Mouse (Mus musculus) embryonic facial prominence, embryonic 14.5 days (tissue): ENCODE data around the gene Bend3. TPM values are rescaled to one million over a fixed set of nuclear protein-coding genes. Genes with fewer than 3 reads are reported as not detected.
"Not testable (repeated sequence)": the region's sequence is repeated elsewhere in the genome, so short reads cannot be mapped to it uniquely, and the experiment has no call there.

Experiments used
- ATAC-seq: fragments of 200-750 bp; cut with Nextera tagmentation; 2 replicates; pipeline ENCODE4 v1.8.0; 2017; ENCODE audit warnings: low read depth, moderate number of reproducible peaks, moderate TSS enrichment
- DNase-seq: peaks from one replicate; pipeline ENCODE4 v3.0.0-alpha.2; 2015; ENCODE audit warnings: low spot score
- H3K27ac ChIP-seq: fragments of 300-500 bp; sonication (generic); replicated peaks from 2 replicates; pipeline ENCODE4 v1.5.1; 2014; ENCODE audit warnings: low read depth, mild to moderate bottlenecking, low read length, moderate library complexity
- H3K27me3 ChIP-seq: fragments of 300-500 bp; sonication (generic); replicated peaks from 2 replicates; pipeline ENCODE4 v1.6.1; 2014; ENCODE audit warnings: low read length; ENCODE audit not compliant: control insufficient read depth, insufficient read depth
- H3K36me3 ChIP-seq: fragments of 300-500 bp; sonication (generic); 2 replicates; pipeline ENCODE4 v1.6.1; 2014; ENCODE audit warnings: low read length, mixed read lengths; ENCODE audit not compliant: control insufficient read depth, insufficient read depth
- H3K4me1 ChIP-seq: fragments of 300-500 bp; sonication (generic); 2 replicates; pipeline ENCODE4 v1.6.1; 2014; ENCODE audit warnings: antibody characterized with exemption, low read length; ENCODE audit not compliant: control insufficient read depth, insufficient read depth
- H3K4me2 ChIP-seq: fragments of 300-500 bp; sonication (generic); 2 replicates; pipeline ENCODE4 v1.6.1; 2014; ENCODE audit warnings: low read depth, mild to moderate bottlenecking, low read length, moderate library complexity, mixed read lengths
- H3K4me3 ChIP-seq: fragments of 300-500 bp; sonication (generic); 2 replicates; pipeline ENCODE4 v1.5.1; 2014; ENCODE audit warnings: low read depth, mild to moderate bottlenecking, low read length
- H3K9ac ChIP-seq: fragments of 300-500 bp; sonication (generic); 2 replicates; pipeline ENCODE4 v1.6.1; 2014; ENCODE audit warnings: low read depth, mild to moderate bottlenecking, low read length, moderate library complexity, mixed read lengths
- H3K9me3 ChIP-seq: fragments of 300-500 bp; sonication (generic); 2 replicates; pipeline ENCODE4 v1.6.1; 2016; ENCODE audit warnings: low read length; ENCODE audit not compliant: control insufficient read depth
- WGBS: fragments of 180-500 bp; shearing (Covaris S2); extraction: QIAGEN DNeasy Blood & Tissue Kit; methylation state at CpG from one replicate; pipeline ENCODE4 v1.1.7; 2014; 5-methylcytosine and 5-hydroxymethylcytosine counted together
- polyA plus RNA-seq: library from polyadenylated mRNA; unstranded; fragments of >200 nt; fragmentation: Nextera tagmentation; extraction: Ambion mirVana; gene quantifications from 2 replicates; pipeline ENCODE4 v1.2.1, GENCODE M21; 2014

The Bend3 gene
- polyA plus RNA-seq, 1 experiment from 2014 or later = 3.6 TPM

- Histone ChIP-seq H3K4me1 (no peaks in the 10 kb centered on the region), H3K27ac (no peak overlapping the region), H3K4me3 (no peak overlapping the region), H3K27me3 (no peaks in the 10 kb centered on the region), H3K9ac (no peak overlapping the region), H3K36me3 (peaks cover 53% of the 10 kb centered on the region), H3K4me2 (no peak overlapping the region), H3K9me3 (no peaks in the 10 kb centered on the region)
- WGBS = 70% methylated on average over 4 of the region's 4 CpGs
- no peak for DNase-seq
- ATAC-seq = no peak
Observed at GRCm38 (mm10) chr10:43507051-43507450, 28.4 kb downstream of the Bend3 start.

GRCm38 (mm10) chr10:43509228-43509627, 30.6 kb downstream of the Bend3 start:
- peaks cover 63% of the 10 kb centered on the region for H3K36me3 ChIP-seq
- ATAC-seq (no peak), DNase-seq (no peak)
- H3K9ac ChIP-seq = no peak overlapping the region
- H3K4me3 ChIP-seq = no peak overlapping the region
- H3K4me1 ChIP-seq = no peaks in the 10 kb centered on the region
- no peaks in the 10 kb centered on the region for H3K27me3 ChIP-seq
- H3K4me2 ChIP-seq = no peak overlapping the region
- no peak overlapping the region for H3K27ac ChIP-seq
- 96% methylated on average over 7 of the region's 7 CpGs for WGBS
- H3K9me3 ChIP-seq = no peaks in the 10 kb centered on the region

GRCm38 (mm10) chr10:43512976-43513375, 34.3 kb downstream of the Bend3 start:
- Histone ChIP-seq H3K4me2 (no peak overlapping the region), H3K9ac (no peak overlapping the region), H3K36me3 (peaks cover 46% of the 10 kb centered on the region), H3K4me1 (0 out of 2 replicates have a peak, but pooled peaks cover 7% of the 10 kb centered on the region), H3K27ac (no peak overlapping the region), H3K27me3 (no peaks in the 10 kb centered on the region), H3K9me3 (no peaks in the 10 kb centered on the region), H3K4me3 (no peak overlapping the region)
- ATAC-seq (no peak), DNase-seq (no peak)
- WGBS = 91% methylated on average over 10 of the region's 10 CpGs

GRCm38 (mm10) chr10:43516992-43517660, 38.5 kb downstream of the Bend3 start:
- 60% methylated on average over 6 of the region's 6 CpGs for WGBS
- DNase-seq (no peak), ATAC-seq (no peak)
- Histone ChIP-seq H3K27ac (0 out of 2 replicates have a peak overlapping the region, but pooled peaks have one; percentile 5), H3K9me3 (no peaks in the 10 kb centered on the region), H3K27me3 (no peaks in the 10 kb centered on the region), H3K4me1 (0 out of 2 replicates have a peak, but pooled peaks cover 7% of the 10 kb centered on the region), H3K4me2 (no peak overlapping the region), H3K4me3 (no peak overlapping the region), H3K9ac (no peak overlapping the region; the same call in 1 of the 2 replicates), H3K36me3 (peaks cover 17% of the 10 kb centered on the region)

GRCm38 (mm10) chr10:43517836-43518235, 39.2 kb downstream of the Bend3 start:
- 58% methylated on average over 4 of the region's 4 CpGs for WGBS
- DNase-seq (peak; percentile 47), ATAC-seq (no peak)
- Histone ChIP-seq H3K9ac (no peak overlapping the region), H3K4me2 (no peak overlapping the region), H3K9me3 (no peaks in the 10 kb centered on the region), H3K4me1 (0 out of 2 replicates have a peak, but pooled peaks cover 7% of the 10 kb centered on the region), H3K27ac (peak overlapping the region; percentile 19; the same call in 1 of the 2 replicates), H3K27me3 (no peaks in the 10 kb centered on the region), H3K4me3 (no peak overlapping the region), H3K36me3 (peaks cover 12% of the 10 kb centered on the region)

GRCm38 (mm10) chr10:43518368-43518767, 39.7 kb downstream of the Bend3 start:
- Histone ChIP-seq H3K9ac (no peak overlapping the region), H3K9me3 (no peaks in the 10 kb centered on the region), H3K4me1 (0 out of 2 replicates have a peak, but pooled peaks cover 7% of the 10 kb centered on the region), H3K4me2 (no peak overlapping the region), H3K27me3 (no peaks in the 10 kb centered on the region), H3K27ac (no peak overlapping the region), H3K36me3 (peaks cover 7% of the 10 kb centered on the region; the same call in 1 of the 2 replicates), H3K4me3 (no peak overlapping the region)
- WGBS = 64% methylated on average over 11 of the region's 13 CpGs
- no peak for DNase-seq
- peak; percentile 16; the same call in 1 of the 2 replicates for ATAC-seq

- Histone ChIP-seq H3K9me3 (no peaks in the 10 kb centered on the region), H3K4me3 (no peak overlapping the region), H3K27ac (no peak overlapping the region), H3K36me3 (peaks cover 4% of the 10 kb centered on the region), H3K27me3 (no peaks in the 10 kb centered on the region), H3K4me1 (0 out of 2 replicates have a peak, but pooled peaks cover 7% of the 10 kb centered on the region), H3K4me2 (no peak overlapping the region), H3K9ac (no peak overlapping the region)
- WGBS = 97% methylated on average over 2 of the region's 2 CpGs
- DNase-seq (no peak), ATAC-seq (no peak)
Observed at GRCm38 (mm10) chr10:43519977-43520376, 41.3 kb downstream of the Bend3 start.

- WGBS = 94% methylated on average over 9 of the region's 10 CpGs
- ATAC-seq, H3K4me2 ChIP-seq, H3K9me3 ChIP-seq, H3K27ac ChIP-seq, H3K4me3 ChIP-seq, H3K4me1 ChIP-seq, DNase-seq, H3K27me3 ChIP-seq, H3K9ac ChIP-seq: not testable (repeated sequence)
- peaks cover 29% of the 10 kb centered on the region for H3K36me3 ChIP-seq
Observed at GRCm38 (mm10) chr10:43523931-43524330, 45.3 kb downstream of the Bend3 start, which contains the start of gene Gm9803. Gene Gm9803 (plus strand): TSS chr10:43524084.
